Comparison of ENCODE assay signal across 8 mouse cellular contexts in the genomic region with DNA sequence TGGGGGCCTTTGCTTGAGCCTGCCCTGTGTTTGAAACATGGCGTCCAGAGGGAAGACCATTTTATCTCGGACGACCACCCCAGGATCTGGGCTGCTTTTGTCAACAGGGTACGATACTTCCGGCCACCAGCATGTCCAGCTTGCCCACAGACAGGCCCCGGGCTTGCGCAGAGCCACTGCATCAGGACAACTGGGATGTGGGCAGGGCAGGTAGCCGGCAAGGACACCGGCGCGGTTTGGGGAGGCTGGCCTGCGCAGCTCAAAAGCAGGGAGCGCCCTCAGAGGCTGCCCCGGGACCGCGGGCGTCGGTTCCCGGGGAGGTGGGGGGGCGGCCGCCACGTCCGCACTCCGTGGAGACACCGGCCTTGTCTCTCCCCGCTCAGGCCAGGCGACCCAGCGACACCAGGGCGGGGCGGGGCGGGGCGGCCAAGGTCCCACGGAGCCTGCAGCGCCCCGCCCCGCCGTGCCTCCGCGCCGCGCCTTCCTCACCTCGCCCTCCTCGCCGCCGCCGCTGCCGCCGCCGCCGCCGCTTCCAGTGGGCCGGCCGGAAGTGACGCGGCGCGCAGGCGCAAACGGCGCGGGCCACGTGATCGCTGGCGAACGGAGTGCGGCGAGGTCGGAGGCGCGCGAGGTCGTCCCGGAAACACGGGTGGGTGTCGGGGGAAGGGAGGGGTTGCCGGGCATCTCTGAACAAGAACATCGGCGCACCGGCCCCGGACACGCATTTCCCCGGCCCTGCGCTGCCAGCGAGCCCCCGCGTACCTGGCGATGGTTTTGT. TPM values are rescaled to one million over a fixed set of nuclear protein-coding genes. Genes with fewer than 3 reads are reported as not detected.
DNase-seq lines count a peak whose midpoint lies in the region; ATAC-seq and TF ChIP-seq lines count a peak whose summit lies in the region.

Mcrip1 (minus strand) TSS at position 560 of the 778 bp plus-strand sequence.

- intact Hi-C loops in heart, adult 2 months (cut with DNase I) = loop anchor here (2.0 to 5.0 kb wide), 3 partner anchors 21 to 33 kb away; partner anchors contain the start of gene Arhgdia

- peaks cover 13% of the 10 kb centered on the region for H3K36me3 ChIP-seq in embryonic facial prominence, embryonic 14.5 days (ENCODE audit: control insufficient read depth, insufficient read depth, low read length)
- H3K36me3 ChIP-seq in heart, adult 2 months (ENCODE audit: control insufficient read depth, insufficient read depth, low read length) = no peaks in the 10 kb centered on the region
- peaks cover 27% of the 10 kb centered on the region for H3K36me3 ChIP-seq in limb, embryonic 12.5 days
- H3K36me3 ChIP-seq in midbrain, embryonic 14.5 days (ENCODE audit: control insufficient read depth, insufficient read depth, low read length) = peaks cover 9% of the 10 kb centered on the region

- peak; percentile 62; the same call in 1 of the 2 replicates for TF ChIP-seq POLR2A in bone marrow, adult 2 months (IDR thresholded peaks at IDR 0.05; ENCODE audit: borderline replicate concordance, control insufficient read depth, low read depth, low read length)
- peak; percentile 77 for TF ChIP-seq POLR2A in heart, adult 2 months (IDR thresholded peaks at IDR 0.05; ENCODE audit: insufficient read depth, low read depth, low read length)

- TF ChIP-seq CTCF in bone marrow, adult 2 months (IDR thresholded peaks at IDR 0.05; ENCODE audit: control insufficient read depth, insufficient read depth, low read length) = no peak
- no peak for TF ChIP-seq CTCF in heart, adult 2 months (IDR thresholded peaks at IDR 0.05)

- no peak for TF ChIP-seq EP300 in heart, adult 2 months (IDR thresholded peaks at IDR 0.05; ENCODE audit: insufficient read depth, low read depth, low read length)

- peaks cover 4% of the 10 kb centered on the region for H3K4me1 ChIP-seq in bone marrow, adult 2 months (ENCODE audit: control insufficient read depth, insufficient read depth, low read length)
- peaks cover 16% of the 10 kb centered on the region for H3K4me1 ChIP-seq in embryonic facial prominence, embryonic 14.5 days (ENCODE audit: control insufficient read depth, insufficient read depth, low read length)
- H3K4me1 ChIP-seq in heart, adult 2 months (ENCODE audit: control insufficient read depth, insufficient read depth, low read length) = peaks cover 8% of the 10 kb centered on the region
- peaks cover 23% of the 10 kb centered on the region for H3K4me1 ChIP-seq in limb, embryonic 12.5 days (replicated peaks)
- peaks cover 18% of the 10 kb centered on the region for H3K4me1 ChIP-seq in midbrain, embryonic 14.5 days (ENCODE audit: control insufficient read depth, insufficient read depth, low read length)

- peak within 1 kb of the TSS; percentile 91 for H3K27ac ChIP-seq in bone marrow, adult 2 months (ENCODE audit: control insufficient read depth, insufficient read depth, low read depth, low read length, poor library complexity)
- peak within 1 kb of the TSS; percentile 91 for H3K27ac ChIP-seq in embryonic facial prominence, embryonic 14.5 days (replicated peaks; ENCODE audit: low read depth, low read length)
- peak within 1 kb of the TSS; percentile 93 for H3K27ac ChIP-seq in heart, adult 2 months
- H3K27ac ChIP-seq in limb, embryonic 12.5 days = peak within 1 kb of the TSS; percentile 91
- peak within 1 kb of the TSS; percentile 81 for H3K27ac ChIP-seq in midbrain, embryonic 14.5 days (replicated peaks; ENCODE audit: low read depth, low read length)

- peak within 1 kb of the TSS; percentile 98 for H3K9ac ChIP-seq in embryonic facial prominence, embryonic 14.5 days (ENCODE audit: low read depth, low read length)
- H3K9ac ChIP-seq in heart, adult 2 months (ENCODE audit: low read depth, low read length) = peak within 1 kb of the TSS; percentile 95
- H3K9ac ChIP-seq in limb, embryonic 12.5 days (replicated peaks) = peak within 1 kb of the TSS; percentile 97
- peak within 1 kb of the TSS; percentile 93 for H3K9ac ChIP-seq in midbrain, embryonic 14.5 days (replicated peaks; ENCODE audit: low read length)

- DNase-seq in 416B (ENCODE audit: low read depth) = peak; percentile 86
- peak; percentile 93 for DNase-seq in embryonic facial prominence, embryonic 14.5 days (ENCODE audit: low spot score)
- peak; percentile 96 to 97 for DNase-seq in heart, adult 2 months
- DNase-seq in kidney, adult 8-10 months = peak; percentile 93
- DNase-seq in midbrain, embryonic 14.5 days = peak; percentile 97
- peak; percentile 85 for DNase-seq in spleen, adult 12 weeks (ENCODE audit: low spot score)

- WGBS in bone marrow, adult 2 months = under 1% methylated on average over 61 of the region's 87 CpGs
- WGBS in embryonic facial prominence, embryonic 14.5 days = under 1% methylated on average over 53 of the region's 87 CpGs
- WGBS in heart, adult 2 months = under 1% methylated on average over 82 of the region's 87 CpGs
- 1% methylated on average over 63 of the region's 87 CpGs for WGBS in limb, embryonic 12.5 days
- whole genome bisulfite sequencing in midbrain, embryonic 14.5 days = under 1% methylated on average over 69 of the region's 87 CpGs

- H3K4me3 ChIP-seq in bone marrow, adult 2 months (replicated peaks; ENCODE audit: control insufficient read depth, low read depth, low read length) = peak within 1 kb of the TSS; percentile 81
- peak within 1 kb of the TSS; percentile 99 for H3K4me3 ChIP-seq in embryonic facial prominence, embryonic 14.5 days (ENCODE audit: low read depth, low read length)
- H3K4me3 ChIP-seq in heart, adult 2 months = peak within 1 kb of the TSS; percentile 96
- H3K4me3 ChIP-seq in limb, embryonic 12.5 days (replicated peaks) = peak within 1 kb of the TSS; percentile 100
- H3K4me3 ChIP-seq in midbrain, embryonic 14.5 days (replicated peaks; ENCODE audit: low read depth, low read length) = peak within 1 kb of the TSS; percentile 98

- H3K27me3 ChIP-seq in embryonic facial prominence, embryonic 14.5 days (replicated peaks; ENCODE audit: control insufficient read depth, insufficient read depth, low read length) = no peaks in the 10 kb centered on the region
- no peaks in the 10 kb centered on the region for H3K27me3 ChIP-seq in heart, adult 2 months (ENCODE audit: control insufficient read depth, insufficient read depth, low read length)
- H3K27me3 ChIP-seq in limb, embryonic 12.5 days = no peaks in the 10 kb centered on the region
- H3K27me3 ChIP-seq in midbrain, embryonic 14.5 days (ENCODE audit: control insufficient read depth, insufficient read depth, low read length) = no peaks in the 10 kb centered on the region

- peak; percentile 90 for ATAC-seq in embryonic facial prominence, embryonic 14.5 days (ENCODE audit: low read depth)
- ATAC-seq in limb, embryonic 12.5 days (ENCODE audit: insufficient number of reproducible peaks, insufficient read depth, low FRiP score, low TSS enrichment, low read depth) = peak; percentile 73
- ATAC-seq in midbrain, embryonic 14.5 days (ENCODE audit: low FRiP score, low TSS enrichment) = peak; percentile 90

- peak within 1 kb of the TSS; percentile 85 for H3K4me2 ChIP-seq in embryonic facial prominence, embryonic 14.5 days (ENCODE audit: low read depth, low read length)
- H3K4me2 ChIP-seq in limb, embryonic 12.5 days = peak within 1 kb of the TSS; percentile 69
- peak within 1 kb of the TSS; percentile 94 for H3K4me2 ChIP-seq in midbrain, embryonic 14.5 days (ENCODE audit: low read length)

- no peaks in the 10 kb centered on the region for H3K9me3 ChIP-seq in embryonic facial prominence, embryonic 14.5 days (ENCODE audit: control insufficient read depth, low read length)
- no peaks in the 10 kb centered on the region for H3K9me3 ChIP-seq in limb, embryonic 12.5 days
- H3K9me3 ChIP-seq in midbrain, embryonic 14.5 days (ENCODE audit: control insufficient read depth, low read length) = no peaks in the 10 kb centered on the region

- no peaks in the 10 kb centered on the region for H3K79me2 ChIP-seq in heart, adult 2 months (replicated peaks; ENCODE audit: control insufficient read depth, insufficient read depth, low read length)

RNA-seq across cellular contexts. Expression of gene Mcrip1, which starts in this region (rescaled TPM):
- polyA plus RNA-seq in bone marrow, adult 2 months (2011; ENCODE audit: insufficient read depth, insufficient read length, low replicate concordance, missing spikeins) = 72.1 and 86.5 TPM in 2 replicates
- polyA plus RNA-seq in embryonic facial prominence, embryonic 14.5 days (2014; fragmentation: Nextera tagmentation; extraction: Ambion mirVana) = 238 and 253 TPM in 2 replicates
- 10 to 100 TPM; 38.5 to 43.9 TPM for total RNA-seq in heart, adult 2 months (2021)
- polyA plus RNA-seq in heart, adult 2 months (2012; rRNA removed) = 84.9 and 97.4 TPM in 2 replicates
- polyA plus RNA-seq in limb, embryonic 12.5 days (2016; fragmentation: Nextera tagmentation; extraction: Ambion mirVana) = 221 and 229 TPM in 2 replicates
- polyA plus RNA-seq in midbrain, embryonic 14.5 days (2014; fragmentation: Nextera tagmentation; extraction: Ambion mirVana) = 268 and 318 TPM in 2 replicates

Comparison
In these comparisons a context has a peak if more than half of its experiments do, and no peak if none do; other contexts are left out.
1. Peak in every context shown above with its lines: DNase-seq, ATAC-seq, H3K4me3 ChIP-seq and H3K27ac ChIP-seq.